Mouse (Mus musculus) lung, adult 2 months (tissue): ENCODE data around the gene Gan. TPM values are rescaled to one million over a fixed set of nuclear protein-coding genes. Genes with fewer than 3 reads are reported as not detected.

ENCODE experiments used
- DNase-seq: peaks from one replicate; pipeline ENCODE4 v3.0.0; 2022
- H3K4me1 ChIP-seq: fragments of 200-500 bp; 2 replicates; pipeline ENCODE4 v1.6.1; 2011; ENCODE audit warnings: low read length; ENCODE audit not compliant: control insufficient read depth, insufficient read depth
- H3K4me3 ChIP-seq: fragments of 200-500 bp; replicated peaks from 2 replicates; pipeline ENCODE3; 2011; ENCODE audit warnings: low read depth, mild to moderate bottlenecking, control low read depth, low read length; ENCODE audit errors: extremely low read depth
- CTCF ChIP-seq: fragments of 200-500 bp; IDR thresholded peaks from 2 replicates; pipeline ENCODE4 v1.5.1; 2011; ENCODE audit warnings: mild to moderate bottlenecking, low read length, control low read depth; ENCODE audit not compliant: insufficient read depth
- POLR2A ChIP-seq: fragments of 200-500 bp; IDR thresholded peaks from 2 replicates; pipeline ENCODE4 v1.6.1; 2011; ENCODE audit warnings: low read depth, mild to moderate bottlenecking, control low read depth, low read length, borderline replicate concordance; ENCODE audit errors: extremely low read depth
- WGBS: fragments of 180-500 bp; shearing (Covaris S2); methylation state at CpG from one replicate; pipeline ENCODE4 v1.1.7; 2018; 5-methylcytosine and 5-hydroxymethylcytosine counted together
- polyA plus RNA-seq: library from polyadenylated mRNA; depleted of rRNA; stranded (reverse); fragments of >200 nt; gene quantifications from 2 replicates; pipeline ENCODE4 v1.2.3, GENCODE M21; 2012

Gene Gan
- polyA plus RNA-seq, 1 experiment: 8.6 TPM

DNA sequence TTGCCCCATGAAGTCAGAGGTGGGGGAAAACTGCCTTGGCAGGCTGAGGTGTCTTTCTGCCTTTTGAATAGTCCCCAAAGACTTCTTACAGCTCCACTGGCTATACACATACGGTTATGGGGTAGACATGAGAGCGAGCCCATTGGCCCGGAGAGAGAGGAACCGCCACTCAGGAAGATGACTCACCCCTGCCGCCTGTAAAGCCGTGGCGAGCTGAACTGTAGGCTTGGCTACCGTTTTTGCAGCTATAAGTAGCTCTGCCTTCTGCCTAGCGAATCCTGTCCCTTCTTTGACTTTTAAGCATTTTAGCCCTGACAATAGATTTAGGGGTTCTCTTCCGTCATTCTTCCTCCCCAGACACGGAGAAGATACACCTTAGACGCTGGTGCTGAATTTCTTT is 51.2 kb downstream of the Gan start:
- TF ChIP-seq CTCF (no peak), POLR2A (no peak)
- Histone ChIP-seq H3K4me1 (peaks cover 2% of the 10 kb centered on the region; the same call in 1 of the 2 replicates), H3K4me3 (no peak overlapping the region)
- WGBS: 70% methylated on average over 12 of the region's 12 CpGs
- no peak for DNase-seq

DNA sequence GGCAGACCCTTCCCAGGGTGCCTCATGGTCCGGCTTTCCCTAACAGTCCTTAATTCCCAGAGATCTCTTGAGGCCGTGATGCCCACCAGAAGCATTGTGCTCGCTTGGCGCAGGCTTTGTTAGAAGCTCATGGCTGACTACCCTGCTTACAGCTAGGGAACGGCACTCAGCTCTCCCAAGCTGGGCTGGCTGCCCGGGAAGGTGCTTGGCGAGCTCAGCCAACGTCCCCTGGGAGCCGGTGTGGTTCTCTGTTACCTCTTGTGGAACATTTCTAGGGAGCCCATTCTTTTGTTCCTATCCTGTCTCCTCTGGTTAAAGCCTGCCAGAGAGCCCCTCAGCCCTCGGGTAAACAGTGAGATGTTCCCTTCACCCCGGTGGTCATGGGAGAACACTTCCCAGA is 54.2 kb downstream of the Gan start:
- H3K4me3 ChIP-seq: no peak overlapping the region
- H3K4me1 ChIP-seq: no peaks in the 10 kb centered on the region
- TF ChIP-seq POLR2A (no peak), CTCF (no peak)
- DNase-seq: no peak
- 80% methylated on average over 11 of the region's 11 CpGs for WGBS

DNA sequence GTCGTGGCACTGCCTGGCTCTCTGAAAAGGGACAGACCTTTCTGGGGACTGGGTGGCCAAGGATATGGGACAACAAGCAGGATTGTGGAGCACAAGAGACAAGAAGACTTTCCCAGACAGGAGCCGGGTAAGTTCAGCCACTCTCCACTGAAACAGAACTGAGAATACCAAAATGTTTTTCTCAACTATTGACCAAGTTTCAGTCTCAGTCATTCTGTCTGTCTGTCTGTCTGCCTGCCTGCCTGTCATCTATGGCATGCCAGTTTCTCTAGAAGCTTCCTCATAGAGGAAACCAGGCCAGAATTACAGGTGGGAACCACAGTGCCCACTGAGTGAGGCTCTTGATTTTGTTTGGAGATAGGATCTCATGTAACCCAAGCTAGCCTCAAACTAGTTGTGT is 59.8 kb downstream of the Gan start:
- no peaks in the 10 kb centered on the region for H3K4me1 ChIP-seq
- H3K4me3 ChIP-seq: no peak overlapping the region
- 79% methylated on average over 2 of the region's 2 CpGs for WGBS
- no peak for DNase-seq
- TF ChIP-seq POLR2A (no peak), CTCF (no peak)

DNA sequence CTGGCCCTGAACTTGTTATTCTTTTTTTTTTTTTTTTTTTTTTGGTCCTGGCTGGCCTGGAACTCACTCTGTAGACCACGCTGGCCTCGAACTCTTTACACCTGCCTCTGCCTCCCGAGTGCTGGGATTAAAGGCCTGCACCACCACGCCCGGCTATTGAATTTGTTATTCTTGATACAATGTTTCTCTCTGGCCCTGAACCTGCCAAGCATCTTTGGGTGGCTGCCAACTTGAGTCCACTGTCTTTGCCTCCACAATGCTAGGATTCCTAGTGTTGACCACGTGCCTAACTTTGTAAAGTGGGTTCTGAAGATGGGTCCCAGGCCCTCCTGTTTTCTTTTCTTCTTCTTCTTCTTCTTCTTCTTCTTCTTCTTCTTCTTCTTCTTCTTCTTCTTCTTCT is 64.5 kb downstream of the Gan start:
- TF ChIP-seq POLR2A (no peak), CTCF (no peak)
- no peak overlapping the region for H3K4me3 ChIP-seq
- whole genome bisulfite sequencing: 49% methylated on average over 6 of the region's 6 CpGs
- no peak for DNase-seq
- no peaks in the 10 kb centered on the region for H3K4me1 ChIP-seq

DNA sequence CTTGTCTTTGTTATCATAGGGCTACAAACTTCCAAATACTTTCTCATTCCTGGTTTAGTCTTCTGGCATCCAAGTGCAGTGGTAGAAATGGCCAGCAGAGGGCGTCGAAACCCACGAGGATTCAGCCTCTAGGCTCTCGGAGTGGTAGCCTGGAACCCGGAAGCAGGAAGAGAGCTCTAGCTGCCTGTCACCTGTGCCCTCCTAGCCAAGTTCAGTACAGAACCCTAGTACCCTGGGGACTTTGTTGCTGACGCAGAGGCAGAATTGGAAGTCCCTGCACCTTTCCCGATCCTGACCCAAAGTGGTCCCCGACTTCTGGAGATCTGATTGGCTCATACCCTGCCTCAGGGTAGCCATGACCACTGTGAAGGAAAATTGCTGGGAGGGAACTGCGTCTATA is 66.7 kb downstream of the Gan start:
- Histone ChIP-seq H3K4me3 (peak overlapping the region; percentile 11), H3K4me1 (no peaks in the 10 kb centered on the region)
- TF ChIP-seq CTCF (peak; percentile 96), POLR2A (no peak)
- DNase-seq: peak; percentile 88
- 9% methylated on average over 9 of the region's 9 CpGs for WGBS

DNA sequence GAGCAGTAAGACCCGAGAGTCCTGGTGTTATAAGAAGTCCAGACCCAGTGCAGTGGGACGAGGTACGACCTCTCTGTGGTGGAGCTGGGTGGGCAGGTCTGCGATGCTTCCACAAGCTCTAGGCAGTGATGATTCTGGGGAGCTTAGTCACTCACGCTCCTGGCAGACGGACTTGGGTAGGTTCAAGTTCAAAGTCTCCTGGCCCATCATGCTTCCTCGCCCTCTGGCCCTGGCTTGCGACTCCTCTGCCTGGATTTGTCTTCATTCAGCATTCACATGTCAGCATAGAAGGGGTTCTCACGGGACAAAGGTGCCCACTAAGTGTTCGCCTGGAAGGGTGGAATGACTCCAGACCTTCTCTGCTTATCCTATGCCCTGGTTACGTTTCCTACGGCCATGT is 68.4 kb downstream of the Gan start:
- DNase-seq: no peak
- WGBS: 88% methylated on average over 12 of the region's 12 CpGs
- Histone ChIP-seq H3K4me1 (no peaks in the 10 kb centered on the region), H3K4me3 (no peak overlapping the region)
- TF ChIP-seq POLR2A (no peak), CTCF (no peak)

DNA sequence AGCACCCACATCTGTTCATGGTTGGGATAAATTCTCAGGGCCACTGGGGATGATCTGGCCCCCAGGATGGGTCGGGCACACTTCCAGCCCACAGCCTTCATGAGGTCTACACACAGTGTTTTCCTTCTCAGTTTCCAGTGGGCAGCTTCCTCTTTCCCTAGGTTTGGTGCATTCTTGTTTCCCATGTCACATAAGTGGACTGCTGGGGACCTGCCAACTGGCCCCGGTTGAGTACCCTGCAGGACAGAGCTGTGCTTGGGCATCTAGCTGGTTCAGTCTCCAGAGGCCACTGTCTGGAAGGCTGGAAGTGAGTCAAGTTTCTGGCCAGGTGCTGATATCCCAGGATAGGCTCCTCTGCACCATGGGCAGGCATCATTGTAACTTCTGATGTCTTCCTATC is 69.4 kb downstream of the Gan start:
- no peak overlapping the region for H3K4me3 ChIP-seq
- 60% methylated on average over 2 of the region's 2 CpGs for WGBS
- no peak for TF ChIP-seq CTCF
- no peak for TF ChIP-seq POLR2A
- DNase-seq: no peak
- no peaks in the 10 kb centered on the region for H3K4me1 ChIP-seq

DNA sequence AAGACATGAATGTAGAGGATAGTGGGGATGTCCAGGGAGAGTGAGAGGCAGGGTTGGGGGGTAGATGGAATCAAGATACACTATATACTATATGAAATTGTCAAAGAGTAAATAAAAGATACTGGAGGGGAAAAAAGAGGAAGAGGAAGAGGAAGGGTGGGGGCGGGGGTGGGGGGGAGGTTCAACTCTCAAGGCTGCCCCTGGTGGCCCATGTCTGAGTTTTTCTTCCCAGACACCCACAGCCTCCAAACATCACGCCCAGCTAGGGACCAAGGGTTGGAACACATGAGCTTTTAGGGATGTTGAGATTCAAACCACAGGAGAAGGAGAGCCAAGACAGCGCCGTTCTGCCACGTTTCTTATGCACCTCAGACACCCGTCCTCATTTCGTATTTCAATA is 75.3 kb downstream of the Gan start:
- no peak overlapping the region for H3K4me3 ChIP-seq
- TF ChIP-seq CTCF (no peak), POLR2A (no peak)
- H3K4me1 ChIP-seq: no peaks in the 10 kb centered on the region
- DNase-seq: no peak
- 87% methylated on average over 7 of the region's 7 CpGs for WGBS

DNA sequence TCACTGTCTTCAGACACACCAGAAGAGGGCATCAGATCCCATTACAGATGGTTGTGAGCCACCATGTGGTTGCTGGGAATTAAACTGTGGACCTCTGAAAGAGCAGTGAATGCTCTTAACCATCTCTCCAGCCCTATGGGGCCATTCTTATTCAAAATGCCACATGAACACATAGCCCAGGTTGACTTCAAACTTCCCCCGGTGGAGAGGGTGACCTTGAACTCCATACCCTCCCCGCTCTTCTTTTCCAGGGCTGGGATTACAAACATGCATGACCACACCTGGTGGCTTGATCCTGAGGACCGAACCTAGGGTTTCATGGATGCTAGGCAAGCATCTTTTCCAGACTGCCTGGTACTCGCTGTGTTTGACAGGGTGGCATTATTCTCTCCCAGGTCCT is 78.6 kb downstream of the Gan start:
- H3K4me3 ChIP-seq: no peak overlapping the region
- no peak for TF ChIP-seq CTCF
- no peak for TF ChIP-seq POLR2A
- no peaks in the 10 kb centered on the region for H3K4me1 ChIP-seq
- 97% methylated on average over 4 of the region's 4 CpGs for WGBS
- DNase-seq: no peak

DNA sequence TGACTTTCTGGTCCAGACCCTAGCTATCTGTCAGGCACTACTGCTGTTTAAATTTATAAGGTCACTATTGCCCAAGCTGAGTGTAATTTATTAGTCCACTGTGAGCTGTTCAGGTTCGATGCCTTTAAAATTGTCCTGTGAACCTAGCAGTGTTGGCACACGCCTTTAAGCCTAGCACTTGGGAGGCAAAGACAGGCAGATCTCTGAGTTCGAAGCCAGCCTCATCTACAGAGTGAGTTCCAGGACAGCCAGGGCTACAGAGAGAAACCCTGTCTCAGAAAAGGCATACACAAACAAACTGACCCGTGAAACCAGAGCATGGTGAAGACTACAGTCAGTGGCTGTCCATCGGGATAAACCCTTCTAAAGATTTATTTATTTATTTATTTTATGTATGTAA is 82.4 kb downstream of the Gan start:
- Histone ChIP-seq H3K4me3 (no peak overlapping the region), H3K4me1 (no peaks in the 10 kb centered on the region)
- DNase-seq: no peak
- 83% methylated on average over 5 of the region's 5 CpGs for WGBS
- no peak for TF ChIP-seq POLR2A
- TF ChIP-seq CTCF: no peak

DNA sequence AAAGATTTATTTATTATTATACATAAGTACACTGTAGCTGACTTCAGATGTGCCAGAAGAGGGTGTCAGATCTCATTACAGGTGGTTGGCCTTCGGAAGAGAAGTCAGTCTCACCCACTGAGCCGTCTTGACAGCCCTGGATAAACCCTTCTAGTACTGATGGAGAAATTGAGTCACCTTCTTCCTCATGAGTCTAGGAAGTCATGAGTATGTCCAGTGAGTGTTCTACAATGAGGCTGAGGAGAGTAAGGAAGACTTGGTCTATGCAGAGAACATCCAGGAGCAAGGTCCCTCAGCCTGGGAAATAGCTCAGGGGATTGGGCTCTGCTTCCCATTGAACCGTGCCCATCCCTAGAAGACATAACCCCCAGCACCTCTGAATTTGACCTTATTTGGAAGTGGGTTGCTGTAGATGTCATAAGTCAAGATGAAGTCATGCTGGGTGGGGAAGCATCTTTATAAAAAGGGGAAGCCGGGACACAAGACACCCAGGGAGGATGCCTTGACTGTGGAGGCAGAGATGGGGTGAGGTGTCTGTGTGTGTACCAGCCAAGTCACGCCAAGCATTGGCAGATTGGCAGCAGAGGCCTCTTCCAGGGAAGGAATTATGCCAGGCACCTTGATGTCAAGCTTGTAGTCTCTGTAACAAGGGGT is 83.0 kb downstream of the Gan start:
- DNase-seq: no peak
- TF ChIP-seq CTCF (no peak), POLR2A (no peak)
- Histone ChIP-seq H3K4me1 (no peaks in the 10 kb centered on the region), H3K4me3 (no peak overlapping the region)
- WGBS: 74% methylated on average over 5 of the region's 5 CpGs
